14 mouse cellular contexts compared by ENCODE assay signal in the genomic region with DNA sequence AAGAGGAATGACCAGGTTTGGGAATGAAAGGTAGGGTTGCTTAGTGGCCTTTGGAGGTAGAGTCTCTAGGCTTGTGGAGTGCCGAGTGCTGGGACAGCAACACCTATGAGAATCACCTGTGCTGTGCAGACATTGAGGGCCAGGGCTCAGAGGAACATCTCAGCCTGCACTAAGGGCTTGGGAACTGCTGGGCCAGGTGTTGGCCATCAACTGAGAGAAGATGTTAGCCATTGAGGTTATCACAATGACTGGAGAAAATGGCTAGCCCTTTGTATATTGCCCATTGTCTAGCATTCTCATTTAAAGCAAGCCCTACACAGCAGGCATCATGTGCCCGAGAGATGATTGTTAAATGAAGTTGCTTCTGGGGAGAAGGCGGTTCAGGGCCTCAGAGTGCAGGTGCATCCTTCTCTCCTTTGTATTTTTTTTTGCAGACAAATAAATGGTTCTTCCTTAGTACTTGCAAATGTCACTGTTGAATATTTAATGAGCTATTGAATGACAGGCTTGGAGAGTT. TPM values are rescaled to one million over a fixed set of nuclear protein-coding genes. Genes with fewer than 3 reads are reported as not detected.
DNase-seq lines count a peak whose midpoint lies in the region; ATAC-seq and TF ChIP-seq lines count a peak whose summit lies in the region.
"Had no signal": no experiment of that assay in that cellular context is flagged by ENCODE, and none has a peak within 500 bp of the region (broad histone marks: within the 10 kb centered on the region; RNA-seq: fewer than 3 reads in every experiment).

No protein-coding gene starts in this region.

- 80% methylated on average over 3 of the region's 3 CpGs for WGBS in heart, embryonic 13.5 days
- 42% methylated on average over 3 of the region's 3 CpGs for WGBS in thymus, adult 2 months
- WGBS in hindbrain, embryonic 10.5 days, result 53% methylated on average over 3 of the region's 3 CpGs

- no peak overlapping the region for H3K4me3 ChIP-seq in heart, embryonic 13.5 days
- H3K4me3 ChIP-seq in thymus, adult 2 months (ENCODE audit: control insufficient read depth, insufficient read depth, low read length), result no peak overlapping the region
- no peak overlapping the region for H3K4me3 ChIP-seq in hindbrain, embryonic 10.5 days
- H3K4me3 ChIP-seq: kidney, embryonic 15.5 days had no signal

- no peaks in the 10 kb centered on the region for H3K27me3 ChIP-seq in heart, embryonic 13.5 days (replicated peaks)
- no peaks in the 10 kb centered on the region for H3K27me3 ChIP-seq in thymus, adult 2 months (ENCODE audit: control insufficient read depth, insufficient read depth, low read length)
- no peaks in the 10 kb centered on the region for H3K27me3 ChIP-seq in hindbrain, embryonic 10.5 days (ENCODE audit: insufficient read depth, poor library complexity, severe bottlenecking)
- H3K27me3 ChIP-seq: kidney, embryonic 15.5 days; Patski had no signal

- peaks cover 59% of the 10 kb centered on the region for H3K4me1 ChIP-seq in heart, embryonic 13.5 days
- peaks cover 52% of the 10 kb centered on the region for H3K4me1 ChIP-seq in thymus, adult 2 months (replicated peaks; ENCODE audit: control insufficient read depth, insufficient read depth, low read length)
- peaks cover 55% of the 10 kb centered on the region for H3K4me1 ChIP-seq in hindbrain, embryonic 10.5 days (replicated peaks)

- DNase-seq in heart, adult 18-20 months, result no peak
- no peak for DNase-seq in thymus, adult 2 months
- DNase-seq in thymus, postnatal 10 days (ENCODE audit: low spot score in 2 of 2), result no peak
- DNase-seq in hindbrain, embryonic 10.5 days (ENCODE audit: low spot score), result no peak
- DNase-seq in spleen, adult 18-20 months, result no peak
- DNase-seq in cerebellum, postnatal 36 days, result no peak
- DNase-seq: adrenal gland, adult 2 months; cerebellum, postnatal 25 days; layer of hippocampus, adult 9-11 months; lung, postnatal 36 days had no signal

- H3K9ac ChIP-seq in heart, embryonic 13.5 days, result peak overlapping the region; percentile 34; the same call in 1 of the 2 replicates
- H3K9ac ChIP-seq: kidney, embryonic 15.5 days; liver, embryonic 14.5 days had no signal

- H3K4me2 ChIP-seq in heart, embryonic 13.5 days, result no peak overlapping the region
- H3K4me2 ChIP-seq: kidney, embryonic 15.5 days had no signal

- TF ChIP-seq POLR2A in thymus, adult 2 months (IDR thresholded peaks at IDR 0.05; ENCODE audit: control insufficient read depth, extremely low read depth, insufficient read depth, low read length, poor library complexity), result no peak

- no peak for ATAC-seq in heart, embryonic 13.5 days (ENCODE audit: extremely low read depth, insufficient number of reproducible peaks, low FRiP score, low TSS enrichment)
- ATAC-seq: Patski had no signal

- H3K9me3 ChIP-seq in heart, embryonic 13.5 days, result no peaks in the 10 kb centered on the region
- H3K9me3 ChIP-seq in hindbrain, embryonic 10.5 days, result peaks cover 6% of the 10 kb centered on the region; the same call in 1 of the 2 replicates
- H3K9me3 ChIP-seq: kidney, embryonic 15.5 days had no signal

- 0 out of 2 replicates have a peak, but pooled peaks cover 6% of the 10 kb centered on the region for H3K36me3 ChIP-seq in heart, embryonic 13.5 days
- H3K36me3 ChIP-seq in thymus, adult 2 months (ENCODE audit: control insufficient read depth, insufficient read depth, low read length), result no peaks in the 10 kb centered on the region; the same call in 1 of the 2 replicates
- peaks cover 8% of the 10 kb centered on the region for H3K36me3 ChIP-seq in hindbrain, embryonic 10.5 days

- no peak for TF ChIP-seq CTCF in thymus, adult 2 months (IDR thresholded peaks at IDR 0.05; ENCODE audit: borderline replicate concordance, control insufficient read depth, extremely low read depth, insufficient read depth, low read length, poor library complexity)

- H3K27ac ChIP-seq in heart, embryonic 13.5 days (replicated peaks), result peak overlapping the region; percentile 56; the same call in 1 of the 2 replicates
- H3K27ac ChIP-seq in thymus, adult 2 months (ENCODE audit: control insufficient read depth, insufficient read depth, low read length), result peak overlapping the region; percentile 72
- H3K27ac ChIP-seq in hindbrain, embryonic 10.5 days, result peak overlapping the region; percentile 71
- H3K27ac ChIP-seq: kidney, embryonic 15.5 days; liver, embryonic 14.5 days had no signal

RNA-seq across cellular contexts. Expression of gene Pptc7, which starts 10.1 kb away (rescaled TPM):
- polyA plus RNA-seq in heart, embryonic 13.5 days (2015; fragmentation: Nextera tagmentation; extraction: Ambion mirVana), result 9.1 and 9.7 TPM in 2 replicates
- 100 to 1,000 TPM; 112 to 135 TPM for total RNA-seq in heart, adult 18-20 months (2021)
- polyA plus RNA-seq in thymus, adult 2 months (2012; rRNA removed), result 72.4 and 78.8 TPM in 2 replicates
- 6.5 and 8.4 TPM in 2 replicates for polyA plus RNA-seq in hindbrain, embryonic 10.5 days (2016; fragmentation: Nextera tagmentation; extraction: Ambion mirVana)

RNA-seq across cellular contexts. Expression of gene Tctn1, which starts 30.0 kb away (rescaled TPM):
- polyA plus RNA-seq in heart, embryonic 13.5 days (2015; fragmentation: Nextera tagmentation; extraction: Ambion mirVana), result 2.5 and 2.8 TPM in 2 replicates
- total RNA-seq in heart, adult 18-20 months (2021), result 1 to 10 TPM; 2.8 to 4.9 TPM
- 41.4 and 45.0 TPM in 2 replicates for polyA plus RNA-seq in thymus, adult 2 months (2012; rRNA removed)
- 5.2 and 6.0 TPM in 2 replicates for polyA plus RNA-seq in hindbrain, embryonic 10.5 days (2016; fragmentation: Nextera tagmentation; extraction: Ambion mirVana)

RNA-seq across cellular contexts. Expression of gene Rad9b, which starts 59.8 kb away (rescaled TPM):
- polyA plus RNA-seq in heart, embryonic 13.5 days (2015; fragmentation: Nextera tagmentation; extraction: Ambion mirVana), result 6.2 and 7.5 TPM in 2 replicates
- 1 to 10 TPM in 1 of 2 experiments, under 1 TPM in 1; 0.52 to 2.1 TPM for total RNA-seq in heart, adult 18-20 months (2021)
- polyA plus RNA-seq in thymus, adult 2 months (2012; rRNA removed), result 6.3 and 7.2 TPM in 2 replicates
- polyA plus RNA-seq in hindbrain, embryonic 10.5 days (2016; fragmentation: Nextera tagmentation; extraction: Ambion mirVana), result 8.1 and 9.7 TPM in 2 replicates

RNA-seq across cellular contexts. Expression of gene Vps29, which starts 59.9 kb away (rescaled TPM):
- 214 and 236 TPM in 2 replicates for polyA plus RNA-seq in heart, embryonic 13.5 days (2015; fragmentation: Nextera tagmentation; extraction: Ambion mirVana)
- total RNA-seq in heart, adult 18-20 months (2021), result 100 to 1,000 TPM in 1 of 2 experiments, 10 to 100 TPM in 1; 99.3 to 111 TPM
- 38.7 and 54.5 TPM in 2 replicates for polyA plus RNA-seq in thymus, adult 2 months (2012; rRNA removed)
- 211 and 225 TPM in 2 replicates for polyA plus RNA-seq in hindbrain, embryonic 10.5 days (2016; fragmentation: Nextera tagmentation; extraction: Ambion mirVana)
